Mouse (Mus musculus) bone marrow, adult 2 months (tissue): ENCODE data around the gene Elmod3. TPM values are rescaled to one million over a fixed set of nuclear protein-coding genes. Genes with fewer than 3 reads are reported as not detected.

Source experiments
- H3K27ac ChIP-seq: fragments of 200-500 bp; 2 replicates; pipeline ENCODE4 v1.5.1; 2012; ENCODE audit warnings: low read depth, mild to moderate bottlenecking, control low read depth, inconsistent platforms, low read length; ENCODE audit not compliant: control insufficient read depth, poor library complexity, insufficient read depth
- H3K4me1 ChIP-seq: fragments of 200-500 bp; 2 replicates; pipeline ENCODE4 v1.6.1; 2011; ENCODE audit warnings: low read length; ENCODE audit not compliant: control insufficient read depth, insufficient read depth
- H3K4me3 ChIP-seq: fragments of 200-500 bp; replicated peaks from 2 replicates; pipeline ENCODE3; 2011; ENCODE audit warnings: mild to moderate bottlenecking, low read depth, low read length, control low read depth; ENCODE audit not compliant: control insufficient read depth
- CTCF ChIP-seq: fragments of 200-500 bp; IDR thresholded peaks from 2 replicates; pipeline ENCODE4 v1.5.1; 2011; ENCODE audit warnings: low read length, control low read depth; ENCODE audit not compliant: control insufficient read depth, insufficient read depth
- POLR2A ChIP-seq: fragments of 200-500 bp; IDR thresholded peaks from 2 replicates; pipeline ENCODE4 v1.6.1; 2011; ENCODE audit warnings: low read depth, mild to moderate bottlenecking, control low read depth, low read length, borderline replicate concordance; ENCODE audit not compliant: control insufficient read depth
- WGBS: fragments of 180-500 bp; shearing (Covaris S2); methylation state at CpG from one replicate; pipeline ENCODE4 v1.1.7; 2018; 5-methylcytosine and 5-hydroxymethylcytosine counted together
- polyA plus RNA-seq: library from polyadenylated mRNA; stranded (reverse); fragments of >200 nt; gene quantifications from 2 replicates; pipeline ENCODE4 v1.2.4, GENCODE M21; 2011; ENCODE audit warnings: low replicate concordance; ENCODE audit not compliant: missing spikeins, insufficient read depth, insufficient read length

Gene Elmod3
- polyA plus RNA-seq, 1 experiment: 5.2 TPM

DNA sequence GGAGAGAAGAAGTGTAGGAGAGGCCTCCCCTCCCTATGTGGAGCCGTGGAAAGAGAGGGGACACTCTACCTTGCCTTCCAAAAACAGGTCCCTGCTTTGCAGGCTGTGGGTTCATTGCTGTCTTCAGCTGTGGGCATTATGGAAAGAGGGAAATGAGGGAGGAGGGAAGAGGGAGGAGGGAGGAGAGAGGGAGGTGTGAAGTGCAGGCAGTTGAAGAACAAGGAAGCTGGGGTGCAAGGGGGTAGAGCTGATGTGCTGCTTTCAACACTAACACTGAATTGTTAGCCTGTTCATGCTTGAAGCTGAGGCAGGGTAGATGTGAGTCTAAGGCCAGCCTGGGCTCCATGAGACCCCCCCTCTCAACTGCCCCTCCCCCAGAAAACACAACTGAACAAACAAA, 79.4 kb downstream of the Elmod3 start:
- 70% methylated on average over 1 of the region's 1 CpGs for WGBS
- H3K27ac ChIP-seq: no peak overlapping the region
- no peaks in the 10 kb centered on the region for H3K4me1 ChIP-seq
- H3K4me3 ChIP-seq: no peak overlapping the region
- no peak for TF ChIP-seq CTCF
- TF ChIP-seq POLR2A: no peak

Other genes with a start within 250 kb of the Elmod3 start
- 2.2 and 10.2 TPM in 2 replicates for gene Tmem150a, start 243.0 kb downstream of the Elmod3 start, polyA plus RNA-seq
- gene Rnf181, start 231.5 kb downstream of the Elmod3 start, polyA plus RNA-seq: 62.6 and 104 TPM in 2 replicates
- 80.8 and 96.2 TPM in 2 replicates for gene Vamp5, start 217.9 kb downstream of the Elmod3 start, polyA plus RNA-seq
- 483 and 542 TPM in 2 replicates for gene Vamp8, start 207.7 kb downstream of the Elmod3 start, polyA plus RNA-seq
- gene Ggcx, start 184.1 kb downstream of the Elmod3 start, polyA plus RNA-seq: 2.6 and 8.1 TPM in 2 replicates
- gene Mat2a, start 158.9 kb downstream of the Elmod3 start, polyA plus RNA-seq: 69.9 and 85.8 TPM in 2 replicates
- gene Sh2d6, start 76.7 kb downstream of the Elmod3 start, polyA plus RNA-seq: not detected in 2 replicates
- gene Capg, start 54.0 kb downstream of the Elmod3 start, polyA plus RNA-seq: 16.4 and 60.4 TPM in 2 replicates
- gene Retsat, start 62 bp upstream of the Elmod3 start, polyA plus RNA-seq: 1.3 and 4.0 TPM in 2 replicates
- 6.4 and 13.5 TPM in 2 replicates for gene Tgoln1, start 18.6 kb upstream of the Elmod3 start, polyA plus RNA-seq
- gene Tcf7l1, start 190.8 kb upstream of the Elmod3 start, polyA plus RNA-seq: 19.3 and 29.1 TPM in 2 replicates